Mouse (Mus musculus) megakaryocyte progenitor cell, adult 5-6 weeks (primary cell): Measurements from ENCODE around the gene Btbd18. TPM values are rescaled to one million over a fixed set of nuclear protein-coding genes. Genes with fewer than 3 reads are reported as not detected.
"Not testable (repeated sequence)": the region's sequence is repeated elsewhere in the genome, so short reads cannot be mapped to it uniquely, and the experiment has no call there.

Experiments used
- ATAC-seq: replicated peaks from 2 replicates; pipeline ENCODE4 v1.8.0; 2016; ENCODE audit warnings: mild to moderate bottlenecking, moderate TSS enrichment, inconsistent platforms; ENCODE audit not compliant: poor library complexity
- total RNA-seq, 2 experiments: library from RNA; stranded (forward) in 1 of 2; stranded (reverse) in 1 of 2; fragments of 157-497, 149-512 nt in 1 of 2; fragments of 200-1000 nt in 1 of 2; gene quantifications; 2 replicates each; pipeline versions ENCODE4 v1.2.3 to v1.2.4; 2015 to 2017

The Btbd18 gene
- total RNA-seq, 2 experiments from 2014 or later: not detected

DNA sequence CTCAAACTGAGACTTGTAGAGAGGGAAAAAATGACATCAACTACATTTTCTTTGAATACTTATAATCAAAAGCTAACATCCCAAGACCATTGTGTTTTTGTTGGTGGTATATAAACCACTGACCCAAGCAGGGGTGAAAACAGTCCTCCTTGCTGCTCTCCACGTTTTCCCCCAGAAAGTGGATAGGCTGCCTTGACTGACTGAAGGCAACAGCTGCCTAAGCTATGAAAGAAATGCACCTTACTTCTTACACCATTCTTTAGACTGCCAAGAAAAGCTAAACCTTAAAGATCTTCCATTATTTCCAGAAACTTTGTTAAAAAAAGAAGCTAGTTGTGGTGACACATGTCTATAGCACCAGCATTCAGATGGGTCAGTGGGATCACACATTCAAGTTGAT, 12.7 kb upstream of the Btbd18 start:
- no peak for ATAC-seq

DNA sequence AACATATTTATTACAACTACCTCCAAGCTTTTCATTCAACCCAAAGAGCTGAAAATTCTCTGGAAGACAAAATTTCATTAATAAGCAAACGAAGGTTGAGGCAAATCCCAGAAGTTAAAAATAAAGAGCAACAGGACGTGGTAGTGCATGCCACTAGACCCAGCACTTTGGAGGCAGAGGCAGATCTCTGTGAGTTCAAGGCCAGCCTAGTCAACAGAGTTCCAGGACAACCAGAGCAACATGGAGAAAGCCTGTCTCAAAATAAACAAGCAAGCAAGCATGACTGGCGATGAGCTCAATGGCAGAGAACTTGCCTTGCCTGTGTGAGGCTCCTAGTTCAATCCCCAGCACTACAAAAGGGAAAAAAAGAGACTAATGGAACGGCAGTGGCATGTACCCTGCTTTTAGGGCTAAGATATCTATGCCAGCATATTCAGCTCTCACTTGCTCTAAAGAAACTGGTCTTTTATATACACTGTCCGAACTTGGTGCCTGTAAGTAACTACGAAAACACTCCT, 11.8 kb upstream of the Btbd18 start:
- no peak for ATAC-seq

DNA sequence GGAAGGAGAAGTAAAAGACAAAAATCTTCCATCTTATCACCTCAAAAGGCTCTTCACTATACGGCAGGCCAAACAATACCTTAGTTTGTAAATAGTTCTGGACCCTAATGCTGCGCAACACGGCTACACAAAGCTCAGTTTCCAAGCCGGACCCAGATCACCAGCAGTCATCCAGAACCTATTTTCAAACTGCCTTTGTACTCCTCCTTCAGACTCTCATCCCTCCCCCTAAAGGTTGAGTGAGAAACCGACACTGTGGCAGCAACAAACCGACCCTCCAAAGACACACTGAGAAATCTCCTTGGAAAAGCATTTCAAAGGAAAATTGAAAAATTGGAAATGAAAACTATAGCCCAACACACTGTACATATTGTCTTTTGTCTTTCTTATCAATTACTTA, 10.5 kb upstream of the Btbd18 start:
- no peak for ATAC-seq

- ATAC-seq: no peak; the same call in 1 of the 2 replicates
Observed at GRCm38 (mm10) chr2:84649674-84650073, 9.2 kb upstream of the Btbd18 start.

- peak; percentile 97 for ATAC-seq
Observed at GRCm38 (mm10) chr2:84650464-84651195, 8.2 kb upstream of the Btbd18 start, which contains the start of gene Ctnnd1. Ctnnd1 (minus strand) TSS chr2:84650765.

DNA sequence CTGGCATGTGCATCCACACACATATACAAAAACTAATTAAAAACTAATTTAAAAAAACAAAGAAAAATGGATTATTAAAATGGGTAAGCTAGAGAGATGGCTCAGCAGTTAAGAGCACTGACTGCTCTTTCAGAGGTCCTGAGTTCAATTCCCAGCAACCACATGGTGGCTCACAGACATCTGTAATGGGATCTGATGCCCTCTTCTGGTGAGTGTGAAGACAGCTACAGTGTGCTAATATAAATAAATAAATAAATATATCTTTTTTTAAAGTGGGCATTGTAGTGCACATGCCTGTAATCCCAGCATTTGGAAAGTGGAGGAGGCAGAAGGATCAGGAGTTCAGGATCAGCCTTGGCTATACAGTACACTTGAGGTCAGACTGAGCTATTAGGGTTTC, 5.5 kb upstream of the Btbd18 start:
- ATAC-seq: no peak

DNA sequence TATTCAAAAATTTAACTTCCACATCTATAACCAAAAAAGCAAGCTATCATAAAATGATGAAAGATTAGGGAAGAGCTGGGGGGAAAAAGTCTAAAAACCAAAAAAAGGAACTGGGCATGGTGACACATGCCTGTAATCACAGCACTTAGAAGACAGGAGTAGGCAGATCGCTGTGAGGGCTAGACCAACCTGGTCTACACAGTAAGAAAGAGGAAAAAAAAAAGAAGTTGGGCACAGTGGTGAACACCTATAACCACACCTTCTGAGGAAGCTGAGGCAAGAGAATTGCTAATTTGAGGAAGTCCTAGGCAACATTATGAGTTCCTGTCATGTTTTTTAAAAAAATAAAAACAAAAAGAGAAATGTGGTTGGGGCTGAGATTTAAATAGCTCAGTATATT, 3.0 kb upstream of the Btbd18 start:
- ATAC-seq: peak; percentile 84

DNA sequence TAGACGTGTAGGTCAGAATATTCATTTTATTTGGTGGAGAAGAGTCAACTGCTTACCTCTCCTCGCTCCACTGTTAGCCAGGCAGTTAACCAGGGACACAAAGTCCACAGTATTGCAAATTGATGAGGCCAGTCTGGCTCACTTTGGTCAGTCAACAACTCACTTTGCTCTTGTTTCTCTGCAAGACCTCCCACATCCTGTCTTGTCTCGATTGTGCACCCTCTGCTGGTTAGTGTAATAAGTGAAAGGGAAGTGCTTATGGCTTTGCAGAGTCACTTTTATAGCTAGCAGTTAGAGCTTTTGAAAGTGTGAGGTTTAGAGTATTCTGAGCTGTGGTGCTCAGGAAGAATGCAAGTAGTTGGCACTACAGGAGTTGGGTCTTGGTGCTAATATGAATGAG, 1.4 kb downstream of the Btbd18 start:
- peak; percentile 87 for ATAC-seq

DNA sequence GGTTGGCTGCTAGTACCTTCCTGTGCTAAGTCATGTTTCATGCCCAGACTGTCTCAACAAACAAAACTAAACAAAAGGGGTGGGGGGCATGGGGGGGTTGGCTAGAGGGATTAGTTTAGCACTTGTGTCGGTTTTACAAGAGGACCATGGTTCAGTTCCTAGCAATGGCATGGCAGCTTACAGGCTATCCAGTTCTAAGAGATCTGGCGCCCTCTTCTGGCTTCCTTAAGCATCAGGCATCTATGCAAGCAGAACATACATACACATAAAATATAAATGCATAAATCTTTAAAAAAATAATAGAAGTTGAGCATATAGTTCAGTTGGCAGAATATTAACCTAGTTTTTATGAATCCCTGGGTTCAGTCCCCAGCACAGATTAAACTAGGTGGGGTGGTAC, 4.0 kb downstream of the Btbd18 start:
- ATAC-seq: peak; percentile 85

GRCm38 (mm10) chr2:84666081-84666480, 7.2 kb downstream of the Btbd18 start:
- ATAC-seq: no peak

DNA sequence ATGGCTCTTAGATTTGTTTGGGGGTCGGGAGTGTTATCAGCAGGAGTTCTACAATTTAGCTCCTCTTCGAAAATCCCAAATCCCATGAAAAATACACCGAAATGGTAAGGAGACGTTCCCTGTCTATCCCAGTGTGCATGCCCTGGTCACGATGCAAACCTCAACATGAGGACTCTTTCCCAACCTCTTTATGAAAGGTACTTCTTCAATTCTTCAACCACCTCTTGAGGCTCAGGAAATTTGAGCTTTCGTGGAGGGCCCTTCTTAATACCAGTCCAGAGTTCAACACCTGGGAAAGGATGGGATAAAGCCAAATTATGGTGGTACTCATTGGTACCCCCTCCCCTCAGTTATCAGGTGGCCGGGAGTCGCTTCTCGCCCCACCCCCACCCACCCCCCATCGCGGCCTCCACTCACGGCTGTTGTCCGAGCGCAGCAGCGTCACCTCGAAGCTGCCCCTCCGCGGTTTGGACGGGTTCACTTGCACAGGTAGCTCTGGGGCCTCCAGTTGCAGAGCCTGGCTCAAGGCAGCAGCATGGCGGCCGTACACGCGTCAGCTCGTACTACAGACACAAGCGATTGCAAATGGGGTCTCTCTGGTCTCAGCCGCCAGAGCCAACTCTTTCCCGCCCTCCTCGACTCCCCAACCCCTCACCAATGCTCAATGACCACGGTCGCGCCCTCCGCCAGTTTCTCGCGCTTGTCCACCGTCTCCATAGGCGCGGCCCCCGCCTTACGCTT, 11.1 kb downstream of the Btbd18 start:
- ATAC-seq: peak; percentile 39; the same call in 1 of the 2 replicates

GRCm38 (mm10) chr2:84670569-84670933, 11.7 kb downstream of the Btbd18 start, which contains the start of gene Selenoh:
Selenoh (minus strand) TSS chr2:84670770.
- ATAC-seq: peak; percentile 86

DNA sequence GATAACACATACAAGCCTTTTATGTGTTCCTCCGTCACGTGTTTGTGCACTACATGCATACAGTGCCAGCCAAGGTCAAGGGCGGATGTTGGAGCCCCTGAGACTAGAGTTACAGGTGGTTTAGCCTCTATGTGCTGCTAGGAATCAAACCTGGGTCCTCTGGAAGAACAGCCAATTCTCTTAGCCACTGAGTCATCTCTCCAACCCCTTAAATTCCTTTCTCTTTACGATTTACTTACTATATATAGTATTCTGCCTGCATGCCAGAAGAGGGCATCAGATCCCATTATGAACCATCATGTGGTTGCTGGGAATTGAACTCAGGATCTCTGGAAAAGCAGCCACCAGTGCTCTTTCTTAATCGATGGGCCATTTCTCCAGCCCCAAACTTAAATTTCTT, 12.7 kb downstream of the Btbd18 start:
- not testable (repeated sequence) for ATAC-seq

DNA sequence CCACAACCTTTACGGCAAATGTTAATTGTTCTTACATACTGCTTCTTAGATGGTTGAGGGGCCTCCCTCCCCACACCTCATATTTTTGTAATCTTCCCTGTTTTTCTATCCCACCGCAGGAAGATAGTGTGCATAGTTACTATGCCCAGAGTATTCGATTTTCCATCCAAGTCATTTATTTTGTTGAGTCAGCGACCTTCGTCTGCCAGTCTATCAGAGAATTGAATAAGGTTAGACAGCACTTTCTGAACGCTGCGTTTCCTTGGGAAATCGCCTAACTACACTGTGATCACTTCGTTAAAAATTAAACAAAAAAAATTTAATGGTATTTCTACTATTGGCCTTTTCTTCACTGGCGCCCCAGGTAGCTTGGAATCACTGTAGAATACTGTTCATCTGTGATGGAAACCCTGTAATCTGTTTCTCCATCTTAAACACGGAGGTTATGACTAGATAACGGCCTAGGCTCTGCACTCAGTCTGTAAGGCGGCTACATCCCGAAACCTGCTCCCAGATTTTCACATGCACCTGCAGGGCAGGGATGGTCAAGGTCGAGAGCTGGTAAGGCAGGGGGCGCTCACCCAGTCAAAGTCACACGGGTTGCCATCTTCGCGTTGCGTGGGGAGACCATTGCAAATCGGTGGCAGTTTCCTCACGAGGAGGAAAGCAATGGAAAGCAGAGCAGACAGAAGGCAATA, 18.5 kb downstream of the Btbd18 start:
- ATAC-seq: peak; percentile 45

- peak; percentile 93 for ATAC-seq
Observed at GRCm38 (mm10) chr2:84677968-84678880, 19.3 kb downstream of the Btbd18 start, which contains the start of the genes Gm28635 and Med19. Gm28635 (minus strand) TSS chr2:84678041. Med19 (plus strand) TSS chr2:84678402.

DNA sequence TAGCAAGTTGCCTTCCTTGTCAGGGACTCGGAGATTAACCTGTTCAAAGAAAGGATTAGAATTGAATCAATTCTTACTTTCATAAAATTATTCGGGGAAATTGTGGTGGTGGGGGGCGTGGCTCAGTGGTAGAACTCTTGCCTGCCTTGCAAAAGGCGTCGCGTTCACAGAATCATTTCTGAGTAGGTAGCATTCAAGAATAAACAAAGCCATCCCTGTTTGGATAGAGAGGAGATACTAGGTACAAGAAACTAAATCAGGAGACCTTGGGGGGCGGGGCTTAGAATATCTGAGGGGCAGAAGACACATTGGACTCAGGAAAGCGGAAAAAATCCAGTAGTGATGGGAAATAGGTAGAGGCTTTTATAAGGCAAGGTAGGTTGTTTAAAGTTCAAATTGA, 20.1 kb downstream of the Btbd18 start, which contains the start of gene Tmx2:
TSS of gene Tmx2 (minus strand) at position 125 of the 400 bp plus-strand sequence.
- ATAC-seq: no peak

- peak; percentile 50 for ATAC-seq
Observed at GRCm38 (mm10) chr2:84682605-84683183, 23.8 kb downstream of the Btbd18 start.

- ATAC-seq: no peak
Observed at GRCm38 (mm10) chr2:84688080-84688844, 29.4 kb downstream of the Btbd18 start.

DNA sequence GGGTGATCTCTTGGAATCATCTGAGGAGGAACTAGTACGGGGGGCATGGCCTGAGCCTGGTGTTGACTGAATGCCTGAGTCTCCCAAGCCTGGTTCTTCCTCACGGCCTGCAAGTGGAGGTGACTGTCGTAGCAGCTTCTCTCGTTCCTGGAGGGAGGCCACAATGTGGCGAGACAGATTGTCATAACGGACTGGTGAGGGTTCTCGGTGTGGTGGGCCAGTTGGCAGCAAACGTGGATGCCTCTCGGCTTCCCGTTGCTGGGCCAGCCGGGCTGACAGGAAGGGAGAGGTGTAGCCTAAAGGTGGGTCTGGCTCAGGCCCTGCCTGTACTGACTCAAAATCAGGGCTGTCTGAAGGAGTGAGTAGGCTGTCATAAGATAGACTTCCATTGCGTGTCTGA, 31.2 kb downstream of the Btbd18 start:
- no peak for ATAC-seq
